Mouse (Mus musculus) E14TG2a.4 (cell line): ENCODE data around the gene Ferd3l.

Source experiments
- H3K27me3 ChIP-seq: 2 replicates; pipeline ENCODE4 v1.6.1; 2014; ENCODE audit warnings: low read length, control low read depth; ENCODE audit not compliant: insufficient read depth
- H3K36me3 ChIP-seq: 2 replicates; pipeline ENCODE4 v1.6.1; 2014; ENCODE audit warnings: low read length, control low read depth; ENCODE audit not compliant: insufficient read depth
- H3K4me1 ChIP-seq: replicated peaks from 2 replicates; pipeline ENCODE4 v1.6.1; 2014; ENCODE audit warnings: low read depth, low read length, control low read depth
- H3K4me3 ChIP-seq: replicated peaks from 2 replicates; pipeline ENCODE4 v1.5.1; 2014; ENCODE audit warnings: mild to moderate bottlenecking, low read length
- H3K9me3 ChIP-seq: 2 replicates; pipeline ENCODE4 v1.6.1; 2014; ENCODE audit warnings: low read length, control low read depth
- CTCF ChIP-seq: conservative IDR thresholded peaks from 2 replicates; pipeline ENCODE4 v1.5.1; 2014; ENCODE audit warnings: low read length
- NANOG ChIP-seq: IDR thresholded peaks from 2 replicates; pipeline ENCODE4 v1.6.1; 2014; ENCODE audit warnings: borderline replicate concordance, low read length, mixed read lengths
- POU5F1 ChIP-seq: IDR thresholded peaks from 2 replicates; pipeline ENCODE4 v1.6.1; 2014; ENCODE audit warnings: low read length, borderline replicate concordance

Gene Ferd3l

DNA sequence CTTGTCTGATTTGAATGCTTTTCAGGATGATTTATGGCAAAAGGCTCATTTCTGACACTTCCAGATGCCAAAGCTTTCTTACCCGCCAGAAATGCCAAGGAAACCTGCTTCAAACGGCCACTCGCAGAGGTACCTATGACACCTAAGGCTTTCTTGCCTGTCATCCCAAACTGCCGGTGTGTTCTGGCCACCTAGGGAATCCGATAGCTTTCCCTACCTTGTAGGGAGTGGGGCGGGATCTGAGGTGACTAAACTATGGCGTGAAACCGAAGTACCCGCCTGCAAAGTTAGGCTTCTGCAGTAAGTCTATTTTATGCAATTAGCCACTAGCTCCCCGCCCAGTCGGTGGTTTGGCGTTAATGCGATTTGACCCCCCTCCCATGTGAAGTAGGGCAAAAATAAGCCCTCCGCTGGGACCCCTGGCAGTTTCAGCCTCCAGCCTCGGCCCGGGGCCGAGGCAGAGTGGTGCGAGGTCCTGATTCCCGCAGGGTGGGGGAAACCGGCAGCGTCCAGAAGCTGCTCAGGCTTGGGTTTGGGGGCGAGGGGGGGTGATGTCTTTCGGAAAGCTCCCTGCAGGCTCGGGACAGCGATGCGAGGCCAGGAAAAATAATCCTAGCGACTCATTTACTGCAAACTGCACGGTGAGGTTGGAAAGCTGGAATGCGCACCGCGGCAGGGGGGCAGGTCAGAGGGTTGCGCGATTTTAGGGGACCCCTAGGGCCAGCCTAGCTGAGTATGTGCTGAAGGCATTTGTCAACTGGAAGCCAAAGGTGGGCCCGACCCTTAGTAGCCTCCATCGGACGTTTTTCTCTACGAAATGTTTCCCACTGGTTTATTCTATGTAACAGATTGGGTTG, 40.0 kb downstream of the Ferd3l start:
- TF ChIP-seq POU5F1 (no peak), NANOG (no peak), CTCF (no peak)
- peaks cover 37% of the 10 kb centered on the region for H3K4me1 ChIP-seq
- peak overlapping the region; percentile 51 for H3K4me3 ChIP-seq
- no peaks in the 10 kb centered on the region for H3K9me3 ChIP-seq
- no peaks in the 10 kb centered on the region for H3K36me3 ChIP-seq
- H3K27me3 ChIP-seq: peaks cover 80% of the 10 kb centered on the region

DNA sequence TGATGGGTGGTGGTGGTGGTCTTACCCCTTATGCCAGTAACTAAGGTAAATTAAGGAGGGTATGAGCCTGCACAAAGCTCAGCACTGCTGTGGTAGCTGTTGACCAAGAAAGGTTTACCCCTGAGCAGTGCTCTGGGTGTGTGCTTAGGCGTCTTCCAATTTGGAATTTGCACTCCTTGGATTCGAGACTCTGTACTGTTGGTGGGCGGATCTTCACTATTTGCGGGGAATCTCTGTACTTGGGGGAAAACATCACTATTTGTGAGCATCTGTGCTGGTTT, 40.6 kb downstream of the Ferd3l start:
- no peaks in the 10 kb centered on the region for H3K36me3 ChIP-seq
- H3K4me1 ChIP-seq: peaks cover 33% of the 10 kb centered on the region
- TF ChIP-seq NANOG: no peak
- TF ChIP-seq CTCF: no peak
- TF ChIP-seq POU5F1: no peak
- H3K4me3 ChIP-seq: peak overlapping the region; percentile 51; the same call in 1 of the 2 replicates
- no peaks in the 10 kb centered on the region for H3K9me3 ChIP-seq
- peaks cover 79% of the 10 kb centered on the region for H3K27me3 ChIP-seq
